Mouse (Mus musculus): ENCODE results near the gene Fgfr2.

Fgfr2 gene

GRCm38 (mm10) chr7:133011611-133012010 lies 111.5 kb downstream of the Fgfr2 start:
- no peak for DNase-seq (ENCODE audit: extremely low spot score, low read depth, low spot score)

- DNase-seq (ENCODE audit: extremely low spot score, low read depth, low spot score), result no peak
Observed at GRCm38 (mm10) chr7:133011191-133011590, 112.0 kb downstream of the Fgfr2 start.

- DNase-seq (ENCODE audit: extremely low spot score, low read depth, low spot score), result no peak
Observed at GRCm38 (mm10) chr7:133010477-133010876, 112.7 kb downstream of the Fgfr2 start.

GRCm38 (mm10) chr7:133009676-133010075 lies 113.5 kb downstream of the Fgfr2 start:
- DNase-seq (ENCODE audit: extremely low spot score, low read depth, low spot score), result no peak

GRCm38 (mm10) chr7:133008663-133009062 lies 114.5 kb downstream of the Fgfr2 start:
- DNase-seq (ENCODE audit: extremely low spot score, low read depth, low spot score), result no peak

GRCm38 (mm10) chr7:133007343-133007742 lies 115.8 kb downstream of the Fgfr2 start:
- DNase-seq (ENCODE audit: extremely low spot score, low read depth, low spot score), result no peak

- no peak for DNase-seq (ENCODE audit: extremely low spot score, low read depth, low spot score)
Observed at GRCm38 (mm10) chr7:133005772-133006171, 117.4 kb downstream of the Fgfr2 start.

GRCm38 (mm10) chr7:133003421-133003820 lies 119.7 kb downstream of the Fgfr2 start:
- no peak for DNase-seq (ENCODE audit: extremely low spot score, low read depth, low spot score)

GRCm38 (mm10) chr7:133002271-133002670 lies 120.9 kb downstream of the Fgfr2 start:
- no peak for DNase-seq (ENCODE audit: extremely low spot score, low read depth, low spot score)

- DNase-seq (ENCODE audit: extremely low spot score, low read depth, low spot score), result no peak
Observed at GRCm38 (mm10) chr7:133001388-133001787, 121.8 kb downstream of the Fgfr2 start.

GRCm38 (mm10) chr7:132999061-132999460 lies 124.1 kb downstream of the Fgfr2 start:
- DNase-seq (ENCODE audit: extremely low spot score, low read depth, low spot score), result no peak

- DNase-seq (ENCODE audit: extremely low spot score, low read depth, low spot score), result no peak
Observed at GRCm38 (mm10) chr7:132998639-132999038, 124.5 kb downstream of the Fgfr2 start.

- DNase-seq (ENCODE audit: extremely low spot score, low read depth, low spot score), result no peak
Observed at GRCm38 (mm10) chr7:132996391-132996790, 126.8 kb downstream of the Fgfr2 start.

- no peak for DNase-seq (ENCODE audit: extremely low spot score, low read depth, low spot score)
Observed at GRCm38 (mm10) chr7:132994628-132995191, 128.4 kb downstream of the Fgfr2 start.

- DNase-seq (ENCODE audit: extremely low spot score, low read depth, low spot score), result no peak
Observed at GRCm38 (mm10) chr7:132994120-132994519, 129.0 kb downstream of the Fgfr2 start.

GRCm38 (mm10) chr7:132992967-132993615 lies 130.1 kb downstream of the Fgfr2 start:
- no peak for DNase-seq (ENCODE audit: extremely low spot score, low read depth, low spot score)

GRCm38 (mm10) chr7:132991240-132991900 lies 131.8 kb downstream of the Fgfr2 start:
- DNase-seq (ENCODE audit: extremely low spot score, low read depth, low spot score), result no peak

- no peak for DNase-seq (ENCODE audit: extremely low spot score, low read depth, low spot score)
Observed at GRCm38 (mm10) chr7:132989839-132990238, 133.3 kb downstream of the Fgfr2 start.

- no peak for DNase-seq (ENCODE audit: extremely low spot score, low read depth, low spot score)
Observed at GRCm38 (mm10) chr7:132982639-132983038, 140.5 kb downstream of the Fgfr2 start.

GRCm38 (mm10) chr7:132977981-132978380 lies 145.2 kb downstream of the Fgfr2 start:
- DNase-seq (ENCODE audit: extremely low spot score, low read depth, low spot score), result no peak

- DNase-seq (ENCODE audit: extremely low spot score, low read depth, low spot score), result no peak
Observed at GRCm38 (mm10) chr7:132976079-132976478, 147.1 kb downstream of the Fgfr2 start.

GRCm38 (mm10) chr7:132972079-132972478 lies 151.1 kb downstream of the Fgfr2 start:
- DNase-seq (ENCODE audit: extremely low spot score, low read depth, low spot score), result no peak
